Mouse (Mus musculus) kidney, adult 2 months (tissue): ENCODE data around the gene Ssc5d.

Experiments used
- CTCF ChIP-seq: fragments of 200-500 bp; conservative IDR thresholded peaks from 2 replicates; pipeline ENCODE4 v1.5.1; 2011; ENCODE audit warnings: low read depth, mild to moderate bottlenecking, control low read depth, low read length, moderate library complexity, mixed read lengths; ENCODE audit not compliant: insufficient read depth, insufficient read length
- POLR2A ChIP-seq: fragments of 200-500 bp; IDR thresholded peaks from one replicate; pipeline ENCODE4 v1.6.1; 2011; ENCODE audit warnings: low read depth, low read length, control low read depth

DNA sequence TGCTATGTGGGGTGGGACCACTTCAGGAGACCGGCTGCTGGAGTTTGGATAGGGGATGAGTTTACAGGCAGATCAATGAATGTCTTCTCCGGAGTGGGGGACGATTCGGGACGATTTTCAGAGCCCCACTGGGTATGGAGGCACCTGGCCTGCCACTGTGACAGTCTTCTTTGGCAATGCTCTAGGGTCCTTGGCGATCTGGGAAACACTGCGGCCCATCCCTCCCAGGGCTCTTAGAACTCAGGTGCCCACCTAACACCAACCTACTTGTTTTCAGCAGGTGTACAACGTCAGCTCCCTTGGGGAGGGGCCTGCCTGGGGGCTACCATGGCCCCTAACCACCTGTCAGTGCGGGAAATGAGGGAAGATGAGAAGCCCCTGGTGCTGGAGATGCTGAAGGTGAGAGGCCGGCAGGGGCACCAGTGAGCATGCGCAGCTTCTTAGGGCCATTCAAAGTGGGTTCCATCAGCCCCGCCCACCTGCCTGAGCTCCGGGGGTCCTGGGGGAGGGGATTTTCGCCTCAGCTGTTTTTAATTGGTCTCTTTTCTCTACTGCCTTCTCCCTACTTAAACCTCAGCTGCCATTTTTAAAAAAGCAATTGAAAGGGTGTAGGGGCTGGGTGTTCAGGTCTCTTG lies 2.5 kb upstream of the Ssc5d start:
- no peak for TF ChIP-seq CTCF
- TF ChIP-seq POLR2A: no peak
